Mouse (Mus musculus): ENCODE measurements around the gene Znhit6. TPM values are rescaled to one million over a fixed set of nuclear protein-coding genes. Genes with fewer than 3 reads are reported as not detected.
A peak's percentile ranks its signal among the peaks of the same experiment; 100 is the strongest.

The Znhit6 gene
- polyA plus RNA-seq, 1 experiment from 2014 or later, result 55.9 TPM

GRCm38 (mm10) chr3:145601345-145601744 is 25.3 kb downstream of the Znhit6 start:
- no peaks in the 10 kb centered on the region for H3K27me3 ChIP-seq
- ATAC-seq (no peak), DNase-seq (ENCODE audit: low read depth, low spot score) (no peak)
- CTCF ChIA-PET, result interaction anchor here (3.1 kb wide), 1 partner anchor 11 kb away, joined by 15 read pairs; no protein-coding TSS in a partner anchor
- no peak for TF ChIP-seq CTCF (IDR thresholded peaks at IDR 0.05)
- in situ Hi-C loops (cut with MboI; ENCODE audit: low pct_unique_long_range_greater_than_20kb), result no loop called here
- POLR2A ChIA-PET, result interaction anchor here (0.6 kb wide), 1 partner anchor 17 kb away, joined by 3 read pairs; no protein-coding TSS in a partner anchor

- no peaks in the 10 kb centered on the region for H3K27me3 ChIP-seq
- ATAC-seq (peak; percentile 63), DNase-seq (ENCODE audit: low read depth, low spot score) (no peak)
- CTCF ChIA-PET, result interaction anchor here (0.8 to 3.1 kb wide), 8 partner anchors 8 to 128 kb away, joined by 3 to 15 read pairs (median 5); partner anchors contain the start of gene Ccn1
- TF ChIP-seq CTCF (IDR thresholded peaks at IDR 0.05), result no peak
- in situ Hi-C loops (cut with MboI; ENCODE audit: low pct_unique_long_range_greater_than_20kb), result no loop called here
- POLR2A ChIA-PET, result interaction anchor here (0.7 to 1.0 kb wide), 4 partner anchors 12 to 49 kb away, joined by 3 to 6 read pairs (median 4); no protein-coding TSS in a partner anchor
These were observed 26.6 kb downstream of the Znhit6 start for GRCm38 (mm10) chr3:145602410-145603206.

DNA sequence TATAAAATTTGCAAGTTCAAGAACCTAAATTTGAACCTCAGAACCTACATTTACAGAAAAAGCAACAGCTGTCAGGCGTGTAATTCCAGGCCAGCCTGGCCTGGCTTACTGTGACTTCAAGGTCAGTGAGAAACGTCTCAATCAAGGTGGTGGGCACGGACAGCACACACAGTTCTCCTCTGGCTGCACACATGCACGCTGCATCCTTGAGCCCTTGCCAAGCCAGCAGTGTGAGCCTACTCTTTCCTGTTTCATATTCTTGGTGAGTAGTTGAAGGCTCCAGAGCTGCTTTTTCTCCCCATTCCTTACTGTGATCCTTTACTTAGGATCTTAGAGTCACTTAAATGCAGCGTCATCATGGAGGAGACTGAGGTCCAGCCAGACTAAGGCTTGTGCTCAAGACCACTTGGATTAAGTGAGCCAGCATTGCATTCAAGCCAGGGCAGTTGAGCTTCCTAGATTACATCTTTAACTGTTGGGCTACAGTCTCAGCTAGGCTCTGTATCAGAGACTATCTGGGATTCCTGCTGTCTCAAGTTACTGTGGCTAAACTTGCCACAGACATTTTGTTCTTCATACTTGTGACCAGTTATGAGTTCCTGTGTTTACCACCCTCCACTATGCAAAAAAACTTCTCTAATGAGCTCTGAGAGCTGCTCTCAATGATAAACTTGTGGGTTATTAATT is 29.6 kb downstream of the Znhit6 start:
- DNase-seq (ENCODE audit: low read depth, low spot score), result no peak
- CTCF ChIA-PET, result interaction anchor here (1.3 to 1.9 kb wide), 3 partner anchors 10 to 25 kb away, joined by 3 to 9 read pairs (median 3); no protein-coding TSS in a partner anchor

DNA sequence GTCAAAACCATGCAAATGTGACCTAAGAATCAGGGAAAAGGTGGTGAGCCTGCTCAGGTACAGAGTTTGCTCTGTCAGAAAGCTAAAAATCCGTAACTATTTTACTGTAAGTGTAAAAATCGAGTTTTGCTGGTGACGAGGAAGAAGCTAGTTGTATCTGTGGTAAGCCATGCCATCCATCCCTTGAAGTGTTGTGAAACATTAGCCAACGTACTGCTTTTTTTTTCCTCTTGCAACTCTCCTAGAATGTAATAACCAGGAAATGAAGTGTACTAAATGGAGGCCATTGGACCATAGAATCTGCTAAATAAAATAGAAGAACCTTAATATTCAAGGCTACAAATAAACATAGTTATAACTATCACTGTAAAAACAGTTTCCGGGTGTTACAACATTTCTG is 32.3 kb downstream of the Znhit6 start:
- H3K27me3 ChIP-seq, result no peaks in the 10 kb centered on the region
- in situ Hi-C loops (cut with MboI; ENCODE audit: low pct_unique_long_range_greater_than_20kb), result no loop called here
- ATAC-seq (no peak), DNase-seq (ENCODE audit: low read depth, low spot score) (no peak)
- ChIA-PET POLR2A (no interaction called here), CTCF (interaction anchor here (1.2 to 1.8 kb wide), 2 partner anchors 13 to 25 kb away, joined by 3 to 4 read pairs; no protein-coding TSS in a partner anchor)
- TF ChIP-seq CTCF (IDR thresholded peaks at IDR 0.05), result no peak

More for the DNA sequence above, 29.6 kb downstream of the Znhit6 start:
- TF ChIP-seq CTCF (IDR thresholded peaks at IDR 0.05), result no peak
- POLR2A ChIA-PET, result interaction anchor here (0.8 kb wide), 1 partner anchor 20 kb away, joined by 3 read pairs; no protein-coding TSS in a partner anchor
- no peak for ATAC-seq
- H3K27me3 ChIP-seq, result no peaks in the 10 kb centered on the region
- in situ Hi-C loops (cut with MboI; ENCODE audit: low pct_unique_long_range_greater_than_20kb), result no loop called here

DNA sequence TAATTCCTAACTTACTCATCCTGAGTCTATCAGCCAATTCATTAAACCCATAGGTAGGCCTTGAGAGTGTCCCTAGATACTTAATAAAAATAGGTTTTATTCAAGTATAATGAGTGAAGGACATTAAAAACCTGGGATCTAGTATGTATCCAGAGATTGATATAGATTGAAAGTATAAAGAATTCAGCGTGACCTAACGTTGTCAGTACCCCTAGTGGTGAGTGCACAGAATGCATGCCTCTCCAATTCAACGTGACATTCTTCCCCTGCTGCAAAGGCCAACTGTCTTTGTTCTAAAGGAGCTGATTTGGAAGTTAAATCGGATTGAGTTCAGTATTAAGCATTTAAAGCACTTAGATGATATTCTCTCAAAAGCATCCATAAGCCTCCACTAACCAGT is 36.7 kb downstream of the Znhit6 start:
- in situ Hi-C loops (cut with MboI; ENCODE audit: low pct_unique_long_range_greater_than_20kb), result no loop called here
- H3K27me3 ChIP-seq, result no peaks in the 10 kb centered on the region
- TF ChIP-seq CTCF (IDR thresholded peaks at IDR 0.05), result peak; percentile 72
- no peak for DNase-seq (ENCODE audit: low read depth, low spot score)
- ChIA-PET CTCF (interaction anchor here (0.6 to 2.5 kb wide), 12 partner anchors 9 to 203 kb away, joined by 3 to 15 read pairs (median 4); no protein-coding TSS in a partner anchor), POLR2A (interaction anchor here (2.0 kb wide), 1 partner anchor 38 kb away, joined by 5 read pairs; the partner anchor contains the start of gene Ccn1)
- ATAC-seq, result no peak

DNA sequence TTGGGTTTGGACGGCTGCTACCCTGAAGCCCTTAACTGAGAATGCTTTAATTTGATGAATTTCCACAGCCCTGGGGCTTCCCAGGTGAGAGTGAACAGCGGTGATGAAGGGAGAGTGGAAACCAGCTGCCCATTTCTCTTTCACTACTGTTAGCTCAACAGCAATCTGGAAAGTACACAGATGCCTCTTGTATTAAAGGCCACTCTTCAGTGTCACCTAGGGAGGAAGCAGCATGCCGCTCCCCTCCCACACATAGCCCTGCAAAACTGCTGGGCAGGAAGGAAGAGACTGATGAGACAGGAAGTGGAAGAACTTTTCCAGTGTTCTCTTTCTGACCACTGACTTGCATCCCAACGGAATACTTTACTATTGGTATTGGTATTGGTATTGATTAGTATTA is 37.2 kb downstream of the Znhit6 start:
- in situ Hi-C loops (cut with MboI; ENCODE audit: low pct_unique_long_range_greater_than_20kb), result no loop called here
- TF ChIP-seq CTCF (IDR thresholded peaks at IDR 0.05), result no peak
- ChIA-PET CTCF (interaction anchor here (0.6 to 2.5 kb wide), 15 partner anchors 10 to 293 kb away, joined by 3 to 15 read pairs (median 4); no protein-coding TSS in a partner anchor), POLR2A (no interaction called here)
- H3K27me3 ChIP-seq, result no peaks in the 10 kb centered on the region
- DNase-seq (ENCODE audit: low read depth, low spot score), result no peak
- no peak for ATAC-seq

DNA sequence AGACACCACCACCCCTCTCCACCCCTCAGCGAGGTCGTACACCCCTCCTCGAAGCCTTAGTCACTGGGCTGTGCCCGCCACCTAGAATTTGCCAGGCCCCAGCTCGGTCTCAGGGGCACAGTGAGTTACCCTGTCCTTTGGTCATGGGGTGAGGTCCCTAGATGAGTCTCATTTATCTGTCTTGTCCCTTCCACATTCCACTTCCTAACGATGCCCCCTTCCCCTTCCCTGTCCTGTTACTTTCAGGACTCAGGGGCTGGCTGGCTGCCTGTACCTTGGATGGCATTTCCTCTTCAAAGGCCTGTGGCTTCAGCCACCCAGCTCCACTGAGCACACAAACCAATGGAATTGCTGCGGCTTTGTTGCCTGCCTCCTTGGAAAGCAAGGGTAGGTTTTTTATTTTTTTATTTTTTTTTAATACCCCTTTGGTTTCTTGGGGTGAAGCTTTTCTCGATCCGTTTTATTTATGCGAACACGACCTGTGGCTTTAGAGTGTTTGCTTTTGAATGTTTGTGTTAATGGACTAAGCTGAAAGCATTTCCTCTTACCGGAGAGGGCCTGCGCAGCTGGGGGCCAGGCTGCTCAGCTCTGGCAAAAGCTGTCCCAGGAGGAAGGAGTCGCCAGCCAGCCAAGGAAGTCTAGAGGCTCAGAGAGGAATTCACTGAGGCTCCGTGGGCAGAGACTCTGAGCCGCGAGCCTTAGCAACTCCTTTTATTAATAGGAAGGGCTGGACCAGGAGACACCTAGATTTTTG is 38.5 kb downstream of the Znhit6 start:
- in situ Hi-C loops (cut with MboI; ENCODE audit: low pct_unique_long_range_greater_than_20kb), result no loop called here
- no peak for TF ChIP-seq CTCF (IDR thresholded peaks at IDR 0.05)
- no peaks in the 10 kb centered on the region for H3K27me3 ChIP-seq
- DNase-seq (ENCODE audit: low read depth, low spot score) (peak; percentile 84), ATAC-seq (peak; percentile 89)
- ChIA-PET CTCF (interaction anchor here (0.7 to 2.6 kb wide), 13 partner anchors 10 to 296 kb away, joined by 3 to 12 read pairs (median 3); no protein-coding TSS in a partner anchor), POLR2A (interaction anchor here (0.6 to 2.6 kb wide), 8 partner anchors 10 to 272 kb away, joined by 3 to 20 read pairs (median 3); partner anchors contain the start of gene Ccn1)

DNA sequence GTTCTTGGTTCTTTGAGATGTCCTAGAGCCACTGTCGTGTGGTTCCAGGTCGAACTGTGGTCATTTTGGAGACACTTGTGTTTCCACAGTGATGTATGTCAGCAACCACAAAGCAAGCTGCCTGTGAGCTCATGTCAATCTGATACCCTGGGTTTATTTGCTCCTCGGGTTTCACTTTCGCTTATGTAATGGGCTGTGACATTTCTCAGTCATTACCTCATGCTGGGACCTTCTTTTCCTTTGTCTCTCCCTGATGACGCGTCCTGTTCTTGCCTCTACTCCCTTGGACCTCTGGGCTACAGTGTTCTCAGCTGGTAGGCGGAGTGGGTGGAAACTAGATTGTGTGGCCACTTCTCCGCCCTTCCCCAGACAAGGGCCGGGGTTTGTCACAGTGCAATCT is 42.3 kb downstream of the Znhit6 start:
- POLR2A ChIA-PET, result interaction anchor here (0.6 to 2.1 kb wide), 2 partner anchors 32 to 46 kb away, joined by 3 to 7 read pairs; partner anchors contain the start of gene Ccn1
- DNase-seq (ENCODE audit: low read depth, low spot score) (no peak), ATAC-seq (peak; percentile 19)
- in situ Hi-C loops (cut with MboI; ENCODE audit: low pct_unique_long_range_greater_than_20kb), result no loop called here
- no peak for TF ChIP-seq CTCF (IDR thresholded peaks at IDR 0.05)
- no peaks in the 10 kb centered on the region for H3K27me3 ChIP-seq
- CTCF ChIA-PET, result interaction anchor here (0.6 to 1.8 kb wide), 5 partner anchors 10 to 111 kb away, joined by 3 to 8 read pairs (median 3); no protein-coding TSS in a partner anchor

DNA sequence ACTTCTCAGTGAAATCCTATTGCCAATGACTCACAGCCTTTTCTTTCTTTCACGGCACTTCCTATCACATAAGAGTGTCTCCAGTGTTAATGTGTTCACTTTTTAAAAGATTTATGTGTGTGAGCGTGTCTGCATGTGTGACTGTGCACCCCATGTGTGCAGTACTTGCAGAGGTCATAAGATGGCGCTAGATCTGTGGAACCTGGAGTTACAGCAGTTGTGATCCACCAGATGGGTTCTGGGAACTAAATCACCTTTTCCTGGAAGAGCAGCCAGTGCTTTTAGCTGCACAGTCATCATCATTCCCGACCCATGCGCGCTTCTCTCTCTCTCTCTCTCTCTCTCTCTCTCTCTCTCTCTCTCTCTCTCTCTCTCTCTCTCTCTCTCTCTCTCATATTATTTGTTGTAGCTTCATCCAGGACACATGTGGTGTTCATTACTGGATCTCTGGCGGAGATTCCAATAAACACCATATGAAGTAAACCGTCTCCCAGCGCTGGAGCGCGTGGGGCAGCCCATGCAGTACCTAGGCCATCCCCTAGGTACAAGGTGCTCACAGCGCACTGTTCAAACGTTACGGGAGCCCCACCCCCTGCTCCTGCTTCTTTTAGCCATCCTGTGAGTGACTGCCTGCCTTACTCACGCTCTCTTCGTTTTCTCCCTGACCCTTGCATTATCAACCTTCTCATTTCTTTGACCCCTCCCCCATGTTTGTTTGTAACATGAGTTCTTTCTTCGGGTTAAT is 43.8 kb downstream of the Znhit6 start:
- in situ Hi-C loops (cut with MboI; ENCODE audit: low pct_unique_long_range_greater_than_20kb), result no loop called here
- DNase-seq (ENCODE audit: low read depth, low spot score) (no peak), ATAC-seq (no peak)
- ChIA-PET CTCF (interaction anchor here (1.8 kb wide), 1 partner anchor 12 kb away, joined by 8 read pairs; no protein-coding TSS in a partner anchor), POLR2A (no interaction called here)
- H3K27me3 ChIP-seq, result no peaks in the 10 kb centered on the region
- no peak for TF ChIP-seq CTCF (IDR thresholded peaks at IDR 0.05)

All from Patski (cell line).